Mouse (Mus musculus): ENCODE measurements at regions not wholly inside any gene's neighbourhood (a gene's known extent, or its start where the extent isn't known, plus 50 kb on each side); places are given as distances from the start of the nearest gene placed in this dataset. TPM values are rescaled to one million over a fixed set of nuclear protein-coding genes. Genes with fewer than 3 reads are reported as not detected.

GRCm38 (mm10) chr8:64281598-64281997 lies 75.5 kb upstream of the Tll1 start:
- ATAC-seq (ENCODE audit: low FRiP score) (no peak), DNase-seq (ENCODE audit: low spot score) (peak; percentile 33)
- 59% methylated on average over 3 of the region's 3 CpGs for WGBS

GRCm38 (mm10) chr8:64280391-64280790 lies 74.3 kb upstream of the Tll1 start:
- H3K4me3 ChIP-seq (ENCODE audit: low read depth, low read length), result no peak overlapping the region
- no peak for ATAC-seq (ENCODE audit: low FRiP score)

More at GRCm38 (mm10) chr8:64281598-64281997, 75.5 kb upstream of the Tll1 start:
- Histone ChIP-seq H3K9me3 (ENCODE audit: low read length) (no peaks in the 10 kb centered on the region), H3K4me3 (ENCODE audit: low read depth, low read length) (no peak overlapping the region), H3K9ac (replicated peaks; ENCODE audit: low read length, poor library complexity, severe bottlenecking) (no peak overlapping the region), H3K36me3 (ENCODE audit: insufficient read depth, low read length) (no peaks in the 10 kb centered on the region), H3K4me1 (ENCODE audit: insufficient read depth, low read length) (no peaks in the 10 kb centered on the region), H3K27ac (ENCODE audit: low read depth, low read length) (no peak overlapping the region), H3K27me3 (ENCODE audit: insufficient read depth, low read length) (no peaks in the 10 kb centered on the region), H3K4me2 (ENCODE audit: low read depth, low read length, poor library complexity, severe bottlenecking) (no peak overlapping the region)
- no peak for TF ChIP-seq CTCF (IDR thresholded peaks at IDR 0.05)

GRCm38 (mm10) chr8:64276058-64276457 lies 70.0 kb upstream of the Tll1 start:
- ATAC-seq (ENCODE audit: low FRiP score) (no peak), DNase-seq (ENCODE audit: low spot score) (no peak)
- WGBS, result 74% methylated on average over 6 of the region's 6 CpGs

More at GRCm38 (mm10) chr8:64280391-64280790, 74.3 kb upstream of the Tll1 start:
- H3K9ac ChIP-seq (replicated peaks; ENCODE audit: low read length, poor library complexity, severe bottlenecking), result no peak overlapping the region
- H3K4me2 ChIP-seq (ENCODE audit: low read depth, low read length, poor library complexity, severe bottlenecking), result no peak overlapping the region
- DNase-seq (ENCODE audit: low spot score), result no peak
- no peak overlapping the region for H3K27ac ChIP-seq (ENCODE audit: low read depth, low read length)
- H3K9me3 ChIP-seq (ENCODE audit: low read length), result no peaks in the 10 kb centered on the region
- H3K4me1 ChIP-seq (ENCODE audit: insufficient read depth, low read length), result no peaks in the 10 kb centered on the region
- no peaks in the 10 kb centered on the region for H3K27me3 ChIP-seq (ENCODE audit: insufficient read depth, low read length)
- H3K36me3 ChIP-seq (ENCODE audit: insufficient read depth, low read length), result no peaks in the 10 kb centered on the region
- TF ChIP-seq CTCF (IDR thresholded peaks at IDR 0.05), result no peak

GRCm38 (mm10) chr8:64265304-64265945 lies 59.4 kb upstream of the Tll1 start:
- Histone ChIP-seq H3K9ac (replicated peaks; ENCODE audit: low read length, poor library complexity, severe bottlenecking) (no peak overlapping the region), H3K4me1 (ENCODE audit: insufficient read depth, low read length) (no peaks in the 10 kb centered on the region), H3K4me3 (ENCODE audit: low read depth, low read length) (no peak overlapping the region), H3K27me3 (ENCODE audit: insufficient read depth, low read length) (no peaks in the 10 kb centered on the region), H3K36me3 (ENCODE audit: insufficient read depth, low read length) (no peaks in the 10 kb centered on the region), H3K9me3 (ENCODE audit: low read length) (no peaks in the 10 kb centered on the region), H3K4me2 (ENCODE audit: low read depth, low read length, poor library complexity, severe bottlenecking) (no peak overlapping the region), H3K27ac (ENCODE audit: low read depth, low read length) (no peak overlapping the region)
- DNase-seq (ENCODE audit: low spot score) (no peak), ATAC-seq (ENCODE audit: low FRiP score) (no peak)
- no peak for TF ChIP-seq CTCF (IDR thresholded peaks at IDR 0.05)
- WGBS, result 84% methylated on average over 6 of the region's 6 CpGs

More at GRCm38 (mm10) chr8:64276058-64276457, 70.0 kb upstream of the Tll1 start:
- no peak overlapping the region for H3K27ac ChIP-seq (ENCODE audit: low read depth, low read length)
- no peak for TF ChIP-seq CTCF (IDR thresholded peaks at IDR 0.05)
- no peak overlapping the region for H3K4me2 ChIP-seq (ENCODE audit: low read depth, low read length, poor library complexity, severe bottlenecking)
- no peaks in the 10 kb centered on the region for H3K27me3 ChIP-seq (ENCODE audit: insufficient read depth, low read length)
- no peak overlapping the region for H3K9ac ChIP-seq (replicated peaks; ENCODE audit: low read length, poor library complexity, severe bottlenecking)
- H3K4me3 ChIP-seq (ENCODE audit: low read depth, low read length), result no peak overlapping the region
- no peaks in the 10 kb centered on the region for H3K4me1 ChIP-seq (ENCODE audit: insufficient read depth, low read length)
- H3K36me3 ChIP-seq (ENCODE audit: insufficient read depth, low read length), result no peaks in the 10 kb centered on the region
- H3K9me3 ChIP-seq (ENCODE audit: low read length), result no peaks in the 10 kb centered on the region

MicroRNAs in the stretch of these regions (microRNA counts, 519-probe panel; counts per million panel counts)
- 528 counts per million, percentile 58 among the panel's probes with 10 or more counts for microRNA mmu-miR-710

Small RNA genes lying in the stretch of these regions (microRNA-seq; reads per million reads assigned to microRNA genes)
- gene Mir710 (ENCODE audit: borderline number of aligned reads), result not detected

Measured in midbrain, postnatal 0 days (tissue).